Comparison of ENCODE assay signal across 16 mouse cellular contexts in genomic region chr9:58129508-58129907, GRCm38 (mm10). TPM values are rescaled to one million over a fixed set of nuclear protein-coding genes. Genes with fewer than 3 reads are reported as not detected.
DNase-seq lines count a peak whose midpoint lies in the region; ATAC-seq and TF ChIP-seq lines count a peak whose summit lies in the region.
"Had no signal": no experiment of that assay in that cellular context is flagged by ENCODE, and none has a peak within 500 bp of the region (broad histone marks: within the 10 kb centered on the region; RNA-seq: fewer than 3 reads in every experiment).

No protein-coding gene starts in this region.

- 16% methylated on average over 8 of the region's 8 CpGs for WGBS in forebrain, embryonic 13.5 days
- WGBS in forebrain, postnatal 0 days, result 33% methylated on average over 8 of the region's 8 CpGs
- WGBS in kidney, embryonic 14.5 days, result 5% methylated on average over 8 of the region's 8 CpGs
- 11% methylated on average over 8 of the region's 8 CpGs for WGBS in embryonic facial prominence, embryonic 15.5 days

- H3K27ac ChIP-seq in forebrain, embryonic 13.5 days, result peak overlapping the region; percentile 17; the same call in 1 of the 2 replicates
- H3K27ac ChIP-seq in forebrain, postnatal 0 days (ENCODE audit: low read depth, low read length), result no peak overlapping the region
- H3K27ac ChIP-seq in kidney, embryonic 14.5 days (ENCODE audit: low read depth, low read length), result peak overlapping the region; percentile 68
- peak overlapping the region; percentile 39; the same call in 1 of the 2 replicates for H3K27ac ChIP-seq in embryonic facial prominence, embryonic 15.5 days (replicated peaks)
- H3K27ac ChIP-seq: gastrocnemius, adult 2 months; left cerebral cortex, adult 2 months; liver, embryonic 14.5 days; macrophage had no signal

- peak overlapping the region; percentile 34; the same call in 1 of the 2 replicates for H3K9ac ChIP-seq in forebrain, embryonic 13.5 days
- H3K9ac ChIP-seq in forebrain, postnatal 0 days, result no peak overlapping the region
- H3K9ac ChIP-seq in kidney, embryonic 14.5 days (ENCODE audit: low read depth, low read length), result peak overlapping the region; percentile 40; the same call in 1 of the 2 replicates
- H3K9ac ChIP-seq in embryonic facial prominence, embryonic 15.5 days, result no peak overlapping the region
- H3K9ac ChIP-seq: liver, embryonic 14.5 days had no signal

- TF ChIP-seq CTCF in forebrain, postnatal 0 days (IDR thresholded peaks at IDR 0.05; ENCODE audit: low read depth), result no peak
- TF ChIP-seq CTCF in E14TG2a.4 (conservative IDR thresholded peaks at IDR 0.05; ENCODE audit: low read length), result no peak

- no peak overlapping the region for H3K4me3 ChIP-seq in forebrain, embryonic 13.5 days
- no peak overlapping the region for H3K4me3 ChIP-seq in forebrain, postnatal 0 days (ENCODE audit: low read depth, low read length)
- peak overlapping the region; percentile 8; the same call in 1 of the 2 replicates for H3K4me3 ChIP-seq in kidney, embryonic 14.5 days (ENCODE audit: low read length)
- H3K4me3 ChIP-seq in E14TG2a.4 (replicated peaks; ENCODE audit: low read length), result peak overlapping the region; percentile 70
- H3K4me3 ChIP-seq in embryonic facial prominence, embryonic 15.5 days (replicated peaks), result no peak overlapping the region
- H3K4me3 ChIP-seq: gastrocnemius, adult 2 months; left cerebral cortex, adult 2 months had no signal

- H3K27me3 ChIP-seq in forebrain, embryonic 13.5 days, result peaks cover 4% of the 10 kb centered on the region; the same call in 1 of the 2 replicates
- no peaks in the 10 kb centered on the region for H3K27me3 ChIP-seq in forebrain, postnatal 0 days (ENCODE audit: insufficient read depth, low read length)
- H3K27me3 ChIP-seq in kidney, embryonic 14.5 days (ENCODE audit: control insufficient read depth, insufficient read depth, low read length), result no peaks in the 10 kb centered on the region
- H3K27me3 ChIP-seq in E14TG2a.4 (ENCODE audit: insufficient read depth, low read length), result peaks cover 69% of the 10 kb centered on the region
- peaks cover 5% of the 10 kb centered on the region; the same call in 1 of the 2 replicates for H3K27me3 ChIP-seq in embryonic facial prominence, embryonic 15.5 days

- H3K4me2 ChIP-seq in forebrain, embryonic 13.5 days, result peak overlapping the region; percentile 20; the same call in 1 of the 2 replicates
- H3K4me2 ChIP-seq in forebrain, postnatal 0 days (ENCODE audit: low read depth), result no peak overlapping the region
- H3K4me2 ChIP-seq in kidney, embryonic 14.5 days (replicated peaks; ENCODE audit: low read depth, low read length), result peak overlapping the region; percentile 27
- H3K4me2 ChIP-seq in embryonic facial prominence, embryonic 15.5 days (replicated peaks), result peak overlapping the region; percentile 30; the same call in 1 of the 2 replicates

- no peaks in the 10 kb centered on the region for H3K36me3 ChIP-seq in forebrain, embryonic 13.5 days (ENCODE audit: poor library complexity, severe bottlenecking)
- H3K36me3 ChIP-seq in forebrain, postnatal 0 days (ENCODE audit: insufficient read depth), result no peaks in the 10 kb centered on the region
- H3K36me3 ChIP-seq in kidney, embryonic 14.5 days (ENCODE audit: control insufficient read depth, insufficient read depth, low read length), result no peaks in the 10 kb centered on the region
- no peaks in the 10 kb centered on the region for H3K36me3 ChIP-seq in E14TG2a.4 (ENCODE audit: insufficient read depth, low read length)
- H3K36me3 ChIP-seq in embryonic facial prominence, embryonic 15.5 days, result no peaks in the 10 kb centered on the region

- no peak for DNase-seq in forebrain, postnatal 0 days
- DNase-seq in kidney, postnatal 14 days, result no peak
- no peak for DNase-seq in spleen, adult 18-20 months
- DNase-seq in layer of hippocampus, postnatal 14 days (ENCODE audit: low spot score in 2 of 2), result no peak
- DNase-seq: gastrocnemius, adult 2 months; heart, postnatal 14 days; kidney, postnatal 36 days; retina, postnatal 1 day; thymus, postnatal 14 days had no signal

- H3K9me3 ChIP-seq in forebrain, embryonic 13.5 days (replicated peaks), result no peaks in the 10 kb centered on the region
- H3K9me3 ChIP-seq in forebrain, postnatal 0 days (ENCODE audit: low read length), result no peaks in the 10 kb centered on the region
- H3K9me3 ChIP-seq in kidney, embryonic 14.5 days (ENCODE audit: control insufficient read depth, low read length), result no peaks in the 10 kb centered on the region
- H3K9me3 ChIP-seq in E14TG2a.4 (ENCODE audit: low read length), result no peaks in the 10 kb centered on the region
- no peaks in the 10 kb centered on the region for H3K9me3 ChIP-seq in embryonic facial prominence, embryonic 15.5 days (replicated peaks)

- ATAC-seq in forebrain, embryonic 13.5 days, result no peak
- no peak for ATAC-seq in forebrain, postnatal 0 days
- no peak for ATAC-seq in kidney, embryonic 14.5 days (ENCODE audit: low FRiP score, low TSS enrichment)
- no peak for ATAC-seq in embryonic facial prominence, embryonic 15.5 days (ENCODE audit: insufficient number of reproducible peaks, low FRiP score, low TSS enrichment, low read depth)

- H3K4me1 ChIP-seq in forebrain, embryonic 13.5 days, result peaks cover 36% of the 10 kb centered on the region
- H3K4me1 ChIP-seq in forebrain, postnatal 0 days (ENCODE audit: insufficient read depth), result 0 out of 2 replicates have a peak, but pooled peaks cover 5% of the 10 kb centered on the region
- peaks cover 57% of the 10 kb centered on the region for H3K4me1 ChIP-seq in kidney, embryonic 14.5 days (ENCODE audit: control insufficient read depth, insufficient read depth, low read length)
- H3K4me1 ChIP-seq in E14TG2a.4 (replicated peaks; ENCODE audit: low read depth, low read length), result peaks cover 47% of the 10 kb centered on the region
- H3K4me1 ChIP-seq in embryonic facial prominence, embryonic 15.5 days, result peaks cover 43% of the 10 kb centered on the region

RNA-seq across cellular contexts. Expression of gene Ccdc33, which starts 10.9 kb away (rescaled TPM):
- polyA plus RNA-seq in forebrain, embryonic 13.5 days (2015; fragmentation: Nextera tagmentation; extraction: Ambion mirVana), result 1.1 and 1.8 TPM in 2 replicates
- total RNA-seq in forebrain, postnatal 0 days (2014; rRNA removed), result 0.38 and 3.0 TPM in 2 replicates
- polyA plus RNA-seq in forebrain, postnatal 0 days (2015; fragmentation: Nextera tagmentation; extraction: Ambion mirVana), result 1.1 and 1.5 TPM in 2 replicates
- 0.09 and 0.57 TPM in 2 replicates for polyA plus RNA-seq in kidney, embryonic 14.5 days (2014; fragmentation: Nextera tagmentation; extraction: Ambion mirVana)
- 1.3 and 1.6 TPM in 2 replicates for polyA plus RNA-seq in embryonic facial prominence, embryonic 15.5 days (2015; fragmentation: Nextera tagmentation; extraction: Ambion mirVana)
- 1 to 10 TPM in 1 of 2 experiments, under 1 TPM in 1; 0.64 to 1.7 TPM for total RNA-seq in layer of hippocampus, postnatal 14 days (2021)
- total RNA-seq: gastrocnemius, adult 2 months had no signal
- polyA plus RNA-seq: liver, embryonic 14.5 days; macrophage had no signal

Comparison
In these comparisons a context has a peak if more than half of its experiments do, and no peak if none do; other contexts are left out.
1. H3K9ac ChIP-seq: peak in forebrain, embryonic 13.5 days (single experiment) and kidney, embryonic 14.5 days (single experiment); none in forebrain, postnatal 0 days (single experiment) and embryonic facial prominence, embryonic 15.5 days (single experiment).
2. H3K4me3 ChIP-seq: peak in kidney, embryonic 14.5 days (single experiment) and E14TG2a.4 (single experiment); none in forebrain, embryonic 13.5 days (single experiment), forebrain, postnatal 0 days (single experiment) and embryonic facial prominence, embryonic 15.5 days (single experiment).